ENCODE assay signal across 19 mouse cellular contexts in genomic region chr9:32714487-32714886, GRCm38 (mm10).
DNase-seq lines count a peak whose midpoint lies in the region; ATAC-seq and TF ChIP-seq lines count a peak whose summit lies in the region.
"Had no signal": no experiment of that assay in that cellular context is flagged by ENCODE, and none has a peak within 500 bp of the region (broad histone marks: within the 10 kb centered on the region; RNA-seq: fewer than 3 reads in every experiment).

No protein-coding gene starts in this region.

- H3K27ac ChIP-seq in heart, adult 2 months: peak overlapping the region; percentile 80
- no peak overlapping the region for H3K27ac ChIP-seq in midbrain, embryonic 11.5 days (ENCODE audit: low read depth, low read length)
- H3K27ac ChIP-seq in midbrain, embryonic 10.5 days (replicated peaks): no peak overlapping the region
- 0 out of 2 replicates have a peak overlapping the region, but pooled peaks have one; percentile 38 for H3K27ac ChIP-seq in limb, embryonic 14.5 days (replicated peaks; ENCODE audit: low read depth, low read length)
- H3K27ac ChIP-seq: forebrain, embryonic 10.5 days; hindbrain, embryonic 14.5 days; layer of hippocampus, adult 2 months had no signal

- no peaks in the 10 kb centered on the region for H3K9me3 ChIP-seq in midbrain, embryonic 11.5 days (ENCODE audit: control insufficient read depth, low read length)
- peaks cover 10% of the 10 kb centered on the region; the same call in 1 of the 2 replicates for H3K9me3 ChIP-seq in midbrain, embryonic 10.5 days (replicated peaks)
- H3K9me3 ChIP-seq in limb, embryonic 14.5 days (ENCODE audit: control insufficient read depth, low read length): no peaks in the 10 kb centered on the region
- H3K9me3 ChIP-seq: embryonic facial prominence, embryonic 12.5 days; forebrain, embryonic 10.5 days had no signal

- no peak for ATAC-seq in midbrain, embryonic 11.5 days (ENCODE audit: low FRiP score)
- ATAC-seq in limb, embryonic 14.5 days (ENCODE audit: low FRiP score, low read depth): 0 out of 2 replicates have a peak, but pooled peaks have one; percentile 17
- ATAC-seq: activated CD4-positive, CD25-positive, alpha-beta regulatory T cell, adult 4 months; CD4-positive, CD25-positive, alpha-beta regulatory T cell, adult 4 months; intestine, embryonic 16.5 days had no signal

- no peak for DNase-seq in heart, adult 2 months
- no peak for DNase-seq in heart, postnatal 14 days
- DNase-seq in midbrain, embryonic 11.5 days (ENCODE audit: low spot score, missing footprints): peak; percentile 80
- no peak for DNase-seq in midbrain, embryonic 10.5 days (ENCODE audit: low spot score)
- peak; percentile 88 for DNase-seq in Muller cell, postnatal 12 days (ENCODE audit: inconsistent ontology term)
- DNase-seq in limb, embryonic 14.5 days (ENCODE audit: low spot score): no peak
- DNase-seq in left cerebral cortex, adult 8-10 months (ENCODE audit: low spot score in 2 of 2): no peak
- no peak for DNase-seq in kidney, postnatal 4 days
- DNase-seq: cerebellum, postnatal 10 days; lung, embryonic 14.5 days; right cerebral cortex, adult 18-20 months had no signal

- no peak overlapping the region for H3K4me2 ChIP-seq in midbrain, embryonic 11.5 days
- H3K4me2 ChIP-seq in limb, embryonic 14.5 days (replicated peaks; ENCODE audit: low read depth, low read length, severe bottlenecking): 0 out of 2 replicates have a peak overlapping the region, but pooled peaks have one; percentile 15
- H3K4me2 ChIP-seq: embryonic facial prominence, embryonic 12.5 days; hindbrain, embryonic 14.5 days; liver, embryonic 11.5 days; lung, embryonic 14.5 days had no signal

- H3K27me3 ChIP-seq in heart, adult 2 months (ENCODE audit: control insufficient read depth, insufficient read depth, low read length): no peaks in the 10 kb centered on the region
- 0 out of 2 replicates have a peak, but pooled peaks cover 3% of the 10 kb centered on the region for H3K27me3 ChIP-seq in midbrain, embryonic 11.5 days (ENCODE audit: control insufficient read depth, insufficient read depth, low read length)
- peaks cover 61% of the 10 kb centered on the region for H3K27me3 ChIP-seq in midbrain, embryonic 10.5 days (ENCODE audit: low read depth, poor library complexity, severe bottlenecking)
- H3K27me3 ChIP-seq in limb, embryonic 14.5 days (ENCODE audit: control insufficient read depth, insufficient read depth, low read length): no peaks in the 10 kb centered on the region
- H3K27me3 ChIP-seq: embryonic facial prominence, embryonic 12.5 days had no signal

- H3K9ac ChIP-seq in heart, adult 2 months (ENCODE audit: low read depth, low read length): 0 out of 2 replicates have a peak overlapping the region, but pooled peaks have one; percentile 16
- H3K9ac ChIP-seq in midbrain, embryonic 11.5 days (ENCODE audit: low read length): no peak overlapping the region
- no peak overlapping the region for H3K9ac ChIP-seq in limb, embryonic 14.5 days (ENCODE audit: low read depth, low read length, severe bottlenecking)
- H3K9ac ChIP-seq: embryonic facial prominence, embryonic 12.5 days; hindbrain, embryonic 14.5 days; lung, embryonic 14.5 days had no signal

- TF ChIP-seq EP300 in heart, adult 2 months (IDR thresholded peaks at IDR 0.05; ENCODE audit: insufficient read depth, low read depth, low read length): no peak

- WGBS in heart, adult 2 months: 40% methylated on average over 7 of the region's 7 CpGs
- WGBS in midbrain, embryonic 11.5 days: 77% methylated on average over 7 of the region's 7 CpGs
- 81% methylated on average over 7 of the region's 7 CpGs for WGBS in midbrain, embryonic 10.5 days
- 40% methylated on average over 7 of the region's 7 CpGs for WGBS in limb, embryonic 14.5 days

- TF ChIP-seq CTCF in heart, adult 2 months (IDR thresholded peaks at IDR 0.05): no peak

- TF ChIP-seq POLR2A in heart, adult 2 months (IDR thresholded peaks at IDR 0.05; ENCODE audit: insufficient read depth, low read depth, low read length): no peak
- no peak for TF ChIP-seq POLR2A in limb, embryonic 14.5 days (IDR thresholded peaks at IDR 0.05; ENCODE audit: borderline replicate concordance, extremely low read depth, insufficient read depth, insufficient read length)

- no peak overlapping the region for H3K4me3 ChIP-seq in heart, adult 2 months
- H3K4me3 ChIP-seq in midbrain, embryonic 11.5 days (ENCODE audit: low read depth, low read length): no peak overlapping the region
- H3K4me3 ChIP-seq in midbrain, embryonic 10.5 days: no peak overlapping the region
- no peak overlapping the region for H3K4me3 ChIP-seq in limb, embryonic 14.5 days (replicated peaks; ENCODE audit: low read length)
- H3K4me3 ChIP-seq: embryonic facial prominence, embryonic 12.5 days; forebrain, embryonic 10.5 days; layer of hippocampus, adult 2 months had no signal

- H3K36me3 ChIP-seq in heart, adult 2 months (ENCODE audit: control insufficient read depth, insufficient read depth, low read length): peaks cover 71% of the 10 kb centered on the region
- H3K36me3 ChIP-seq in midbrain, embryonic 11.5 days (ENCODE audit: control insufficient read depth, insufficient read depth, low read length): no peaks in the 10 kb centered on the region
- H3K36me3 ChIP-seq in midbrain, embryonic 10.5 days: no peaks in the 10 kb centered on the region
- H3K36me3 ChIP-seq in limb, embryonic 14.5 days (ENCODE audit: control insufficient read depth, insufficient read depth, low read length): no peaks in the 10 kb centered on the region
- H3K36me3 ChIP-seq: embryonic facial prominence, embryonic 12.5 days; forebrain, embryonic 10.5 days had no signal

- peaks cover 52% of the 10 kb centered on the region for H3K4me1 ChIP-seq in heart, adult 2 months (ENCODE audit: control insufficient read depth, insufficient read depth, low read length)
- H3K4me1 ChIP-seq in midbrain, embryonic 11.5 days (ENCODE audit: control insufficient read depth, insufficient read depth, low read length): peaks cover 7% of the 10 kb centered on the region
- H3K4me1 ChIP-seq in midbrain, embryonic 10.5 days: peaks cover 29% of the 10 kb centered on the region
- H3K4me1 ChIP-seq in limb, embryonic 14.5 days (ENCODE audit: control insufficient read depth, insufficient read depth, low read length): peaks cover 97% of the 10 kb centered on the region

- H3K79me2 ChIP-seq in heart, adult 2 months (replicated peaks; ENCODE audit: control insufficient read depth, insufficient read depth, low read length): peaks cover 3% of the 10 kb centered on the region; the same call in 1 of the 2 replicates

- intact Hi-C loops in heart, adult 2 months (cut with DNase I): loop anchor here (10.0 kb wide), 1 partner anchor 190 kb away; no protein-coding TSS in a partner anchor
- intact Hi-C loops in heart, postnatal 14 days (cut with DNase I): no loop called here

Comparison
In these comparisons a context has a peak if more than half of its experiments do, and no peak if none do; other contexts are left out.
1. DNase-seq: peak in midbrain, embryonic 11.5 days (single experiment) and Muller cell, postnatal 12 days (single experiment); none in heart, adult 2 months (0 of 2), heart, postnatal 14 days (0 of 2), midbrain, embryonic 10.5 days (single experiment), limb, embryonic 14.5 days (single experiment), left cerebral cortex, adult 8-10 months (0 of 2) and kidney, postnatal 4 days (0 of 2).
2. H3K27ac ChIP-seq: peak in heart, adult 2 months (single experiment) and limb, embryonic 14.5 days (single experiment); none in midbrain, embryonic 11.5 days (single experiment) and midbrain, embryonic 10.5 days (single experiment).